ENCODE assay signal across 10 mouse cellular contexts in the genomic region with DNA sequence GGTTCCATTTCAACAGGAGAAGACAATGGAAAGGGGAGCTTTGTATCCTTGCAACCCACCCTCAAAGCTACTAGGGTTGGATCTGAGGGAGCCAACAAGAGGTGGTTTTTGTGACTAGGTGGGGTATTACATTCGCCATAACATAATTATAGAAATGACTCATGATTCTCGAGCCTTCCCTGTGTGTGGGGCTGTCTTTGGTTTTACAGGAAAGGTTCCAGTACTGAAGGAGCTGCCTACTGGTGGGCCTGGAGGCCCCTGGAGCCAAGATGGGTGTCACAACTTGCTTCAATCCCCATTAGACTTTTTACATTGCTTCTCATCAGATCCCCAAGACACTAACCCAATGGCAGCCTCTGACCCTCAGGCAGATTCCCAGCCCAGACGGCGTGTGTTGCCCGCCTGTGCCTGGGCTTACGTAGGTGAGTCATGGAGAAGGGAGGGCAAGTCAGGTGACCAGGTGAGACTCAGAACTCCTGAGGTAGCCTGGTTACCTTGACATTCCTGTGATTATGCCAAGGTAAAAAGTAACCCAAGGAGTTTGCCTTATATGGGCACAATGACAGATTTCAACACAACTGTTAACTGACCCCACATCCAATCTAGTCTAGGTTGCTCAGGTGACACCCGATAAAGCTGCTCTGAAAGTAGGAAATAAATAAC. TPM values are rescaled to one million over a fixed set of nuclear protein-coding genes. Genes with fewer than 3 reads are reported as not detected.
DNase-seq lines count a peak whose midpoint lies in the region; ATAC-seq and TF ChIP-seq lines count a peak whose summit lies in the region.
"Had no signal": no experiment of that assay in that cellular context is flagged by ENCODE, and none has a peak within 500 bp of the region (broad histone marks: within the 10 kb centered on the region; RNA-seq: fewer than 3 reads in every experiment).

No protein-coding gene starts in this region.

- no peak overlapping the region for H3K4me2 ChIP-seq in heart, embryonic 14.5 days (ENCODE audit: low read length)

- no peaks in the 10 kb centered on the region for H3K9me3 ChIP-seq in heart, embryonic 14.5 days (ENCODE audit: control insufficient read depth, low read length)

- POLR2A ChIA-PET in Patski (lab: Charles Lee) = interaction anchor here (1.0 to 1.7 kb wide), 4 partner anchors 12 to 29 kb away, joined by 3 to 6 read pairs (median 5); no protein-coding TSS in a partner anchor

- H3K9ac ChIP-seq in heart, embryonic 14.5 days (ENCODE audit: low read length) = peak overlapping the region; percentile 44

- in situ Hi-C loops in Patski (cut with MboI; ENCODE audit: low pct_unique_long_range_greater_than_20kb) = no loop called here

- TF ChIP-seq CTCF in Patski (IDR thresholded peaks at IDR 0.05) = no peak

- DNase-seq in heart, adult 18-20 months = no peak
- no peak for DNase-seq in Patski (ENCODE audit: low read depth, low spot score)
- peak; percentile 80 for DNase-seq in kidney, adult 9 months
- DNase-seq in lung, postnatal 10 days = peak; percentile 49
- no peak for DNase-seq in ovary, postnatal 14 days (ENCODE audit: low spot score)
- DNase-seq in testis, postnatal 14 days (ENCODE audit: low spot score) = no peak
- no peak for DNase-seq in cerebellum, adult 8-10 months
- DNase-seq: layer of hippocampus, adult 9-11 months had no signal

- 78% methylated on average over 7 of the region's 7 CpGs for WGBS in heart, embryonic 14.5 days

- peaks cover 36 to 61% of the 10 kb centered on the region in 2 experiments for H3K4me1 ChIP-seq in heart, embryonic 14.5 days (ENCODE audit: control insufficient read depth in 2 of 2, insufficient read depth in 2 of 2, low read length in 2 of 2)

- CTCF ChIA-PET in Patski (lab: Charles Lee) = interaction anchor here (0.9 to 1.1 kb wide), 3 partner anchors 12 to 27 kb away, joined by 3 to 5 read pairs (median 4); no protein-coding TSS in a partner anchor

- H3K27me3 ChIP-seq in heart, embryonic 14.5 days (ENCODE audit: control insufficient read depth, insufficient read depth, low read length) = no peaks in the 10 kb centered on the region
- no peaks in the 10 kb centered on the region for H3K27me3 ChIP-seq in Patski

- peaks cover 8% of the 10 kb centered on the region; the same call in 1 of the 2 replicates for H3K36me3 ChIP-seq in heart, embryonic 14.5 days (ENCODE audit: control insufficient read depth, insufficient read depth, low read length)

- H3K4me3 ChIP-seq in heart, embryonic 14.5 days (ENCODE audit: control insufficient read depth in 1 of 2, insufficient read depth in 1 of 2, low read depth in 1 of 2, low read length in 2 of 2) = no peak overlapping the region
- H3K4me3 ChIP-seq: erythroblast, embryonic 14.5 days had no signal

- no peak for ATAC-seq in heart, embryonic 14.5 days (ENCODE audit: insufficient number of reproducible peaks, insufficient read depth, low FRiP score, low read depth)
- peak; percentile 45 for ATAC-seq in Patski

- peak overlapping the region; percentile 59 to 70 for H3K27ac ChIP-seq in heart, embryonic 14.5 days (replicated peaks in 1 of 2; ENCODE audit: control insufficient read depth in 1 of 2, insufficient read depth in 1 of 2, low read depth in 2 of 2, low read length in 2 of 2)

RNA-seq across cellular contexts. Expression of a gene that starts 31.0 kb away (rescaled TPM):
- polyA plus RNA-seq in heart, embryonic 14.5 days (2014; fragmentation: Nextera tagmentation; extraction: Ambion mirVana) = 221 and 228 TPM in 2 replicates
- total RNA-seq in heart, adult 18-20 months (2021) = 10 to 100 TPM; 64.7 to 66.4 TPM
- 485 TPM for polyA plus RNA-seq in Patski (2021)

RNA-seq across cellular contexts. Expression of a gene that starts 49.9 kb away (rescaled TPM):
- 0.27 and 0.46 TPM in 2 replicates for polyA plus RNA-seq in heart, embryonic 14.5 days (2014; fragmentation: Nextera tagmentation; extraction: Ambion mirVana)
- under 1 TPM; 0.31 to 0.35 TPM for total RNA-seq in heart, adult 18-20 months (2021)
- polyA plus RNA-seq in Patski (2021) = 0.06 TPM
- polyA plus RNA-seq: erythroblast, embryonic 14.5 days had no signal

RNA-seq across cellular contexts. Expression of a gene that starts 50.5 kb away (rescaled TPM):
- 286 and 319 TPM in 2 replicates for polyA plus RNA-seq in heart, embryonic 14.5 days (2014; fragmentation: Nextera tagmentation; extraction: Ambion mirVana)
- 100 to 1,000 TPM; 166 to 176 TPM for total RNA-seq in heart, adult 18-20 months (2021)
- 328 TPM for polyA plus RNA-seq in Patski (2021)

RNA-seq across cellular contexts. Expression of a gene that starts 50.7 kb away (rescaled TPM):
- polyA plus RNA-seq in heart, embryonic 14.5 days (2014; fragmentation: Nextera tagmentation; extraction: Ambion mirVana) = 2.8 and 3.3 TPM in 2 replicates
- 1 to 10 TPM in 1 of 2 experiments, under 1 TPM in 1; 0.45 to 4.2 TPM for total RNA-seq in heart, adult 18-20 months (2021)
- polyA plus RNA-seq in Patski (2021) = 4.7 TPM

Comparison
In these comparisons a context has a peak if more than half of its experiments do, and no peak if none do; other contexts are left out.
1. DNase-seq: peak in kidney, adult 9 months (single experiment) and lung, postnatal 10 days (single experiment); none in heart, adult 18-20 months (0 of 2), Patski (single experiment), ovary, postnatal 14 days (single experiment), testis, postnatal 14 days (single experiment) and cerebellum, adult 8-10 months (single experiment).